Comparison of ENCODE assay signal across 16 mouse cellular contexts in the genomic region with DNA sequence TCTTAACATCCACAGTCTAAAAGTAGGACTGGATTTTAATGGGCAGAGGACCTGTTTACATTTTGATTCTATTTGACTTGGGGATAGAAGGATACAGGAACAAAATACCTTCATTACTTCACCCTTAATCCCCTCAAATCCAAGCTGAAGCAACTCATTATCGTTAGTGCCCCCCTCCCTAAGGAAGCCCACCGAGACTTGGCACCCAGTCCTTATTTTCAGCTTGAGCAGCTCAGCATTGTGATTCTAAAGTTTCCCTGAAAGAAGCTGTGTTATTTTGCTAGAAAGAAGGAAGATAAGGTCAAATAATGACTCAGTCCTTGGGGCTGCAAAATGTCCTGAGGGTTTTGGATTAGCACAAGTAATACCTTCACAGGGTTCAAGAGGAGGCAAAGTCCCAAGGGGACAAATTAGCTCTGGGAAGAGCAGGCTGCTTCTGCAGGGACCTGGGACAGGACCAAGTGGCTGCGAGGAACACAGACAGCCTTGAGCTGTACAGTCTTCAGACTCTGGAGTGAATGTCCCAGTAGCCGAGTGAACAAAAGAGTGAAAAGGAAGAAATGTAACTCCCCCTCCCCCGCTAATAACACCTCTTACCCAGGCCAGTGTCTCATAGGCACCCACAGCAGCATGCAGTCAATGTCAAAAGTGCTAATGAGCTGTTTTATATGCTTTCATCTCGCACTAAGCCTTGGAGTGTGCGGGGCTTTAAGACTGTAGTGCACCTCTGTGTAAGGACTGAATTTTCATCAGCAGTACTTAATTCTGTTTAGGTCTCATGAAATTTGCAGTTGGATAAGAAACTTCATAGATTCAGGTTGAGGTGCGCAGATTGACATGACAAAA.
DNase-seq lines count a peak whose midpoint lies in the region; ATAC-seq and TF ChIP-seq lines count a peak whose summit lies in the region.
"Had no signal": no experiment of that assay in that cellular context is flagged by ENCODE, and none has a peak within 500 bp of the region (broad histone marks: within the 10 kb centered on the region; RNA-seq: fewer than 3 reads in every experiment).

No protein-coding gene starts in this region.

- no peak overlapping the region for H3K4me2 ChIP-seq in embryonic facial prominence, embryonic 11.5 days (ENCODE audit: low read depth, low read length)
- no peak overlapping the region for H3K4me2 ChIP-seq in forebrain, embryonic 16.5 days (ENCODE audit: low read length)
- H3K4me2 ChIP-seq in midbrain, embryonic 15.5 days, result no peak overlapping the region

- no peaks in the 10 kb centered on the region for H3K9me3 ChIP-seq in embryonic facial prominence, embryonic 11.5 days (replicated peaks; ENCODE audit: control insufficient read depth, low read length)
- no peaks in the 10 kb centered on the region for H3K9me3 ChIP-seq in embryonic facial prominence, embryonic 10.5 days
- H3K9me3 ChIP-seq in forebrain, embryonic 16.5 days (ENCODE audit: control insufficient read depth, low read length), result no peaks in the 10 kb centered on the region
- no peaks in the 10 kb centered on the region for H3K9me3 ChIP-seq in midbrain, embryonic 15.5 days

- DNase-seq in embryonic facial prominence, embryonic 11.5 days (ENCODE audit: low spot score), result peak; percentile 13
- no peak for DNase-seq in embryonic facial prominence, embryonic 10.5 days (ENCODE audit: low spot score)
- peak; percentile 91 for DNase-seq in brain, embryonic 14.5 days (ENCODE audit: low read depth)
- DNase-seq in adrenal gland, adult 2 months, result no peak
- no peak for DNase-seq in adrenal gland, postnatal 36 days
- DNase-seq: cerebellum, adult 18-20 months; kidney, postnatal 10 days; layer of hippocampus, adult 9-11 months; lung, adult 2 months; thymus, postnatal 4 days had no signal

- H3K9ac ChIP-seq in embryonic facial prominence, embryonic 11.5 days (replicated peaks; ENCODE audit: low read length), result no peak overlapping the region
- H3K9ac ChIP-seq in forebrain, embryonic 16.5 days (replicated peaks; ENCODE audit: low read depth, low read length), result no peak overlapping the region
- H3K9ac ChIP-seq in midbrain, embryonic 15.5 days, result no peak overlapping the region

- no peaks in the 10 kb centered on the region; the same call in 1 of the 2 replicates for H3K4me1 ChIP-seq in embryonic facial prominence, embryonic 11.5 days (ENCODE audit: control insufficient read depth, insufficient read depth, low read length)
- H3K4me1 ChIP-seq in embryonic facial prominence, embryonic 10.5 days, result peaks cover 14% of the 10 kb centered on the region
- peaks cover 13% of the 10 kb centered on the region for H3K4me1 ChIP-seq in forebrain, embryonic 16.5 days (replicated peaks; ENCODE audit: control insufficient read depth, insufficient read depth, low read length)
- H3K4me1 ChIP-seq in midbrain, embryonic 15.5 days, result peaks cover 13% of the 10 kb centered on the region

- WGBS in embryonic facial prominence, embryonic 11.5 days, result 49% methylated on average over 8 of the region's 8 CpGs
- 53% methylated on average over 8 of the region's 8 CpGs for WGBS in embryonic facial prominence, embryonic 10.5 days
- WGBS in forebrain, embryonic 16.5 days, result 11% methylated on average over 8 of the region's 8 CpGs
- WGBS in midbrain, embryonic 15.5 days, result 22% methylated on average over 8 of the region's 8 CpGs

- TF ChIP-seq POLR2A in brain, embryonic 14.5 days (IDR thresholded peaks at IDR 0.05; ENCODE audit: borderline replicate concordance, extremely low read depth, insufficient read depth, insufficient read length, poor library complexity, severe bottlenecking), result no peak

- no peak for TF ChIP-seq CTCF in brain, embryonic 14.5 days (IDR thresholded peaks at IDR 0.05; ENCODE audit: borderline replicate concordance, extremely low read depth, insufficient read depth, insufficient read length)

- no peaks in the 10 kb centered on the region for H3K36me3 ChIP-seq in embryonic facial prominence, embryonic 11.5 days (replicated peaks; ENCODE audit: control insufficient read depth, insufficient read depth, low read depth, low read length)
- no peaks in the 10 kb centered on the region for H3K36me3 ChIP-seq in embryonic facial prominence, embryonic 10.5 days (replicated peaks)
- no peaks in the 10 kb centered on the region for H3K36me3 ChIP-seq in forebrain, embryonic 16.5 days (ENCODE audit: control insufficient read depth, insufficient read depth)
- no peaks in the 10 kb centered on the region for H3K36me3 ChIP-seq in midbrain, embryonic 15.5 days (replicated peaks)

- no peak overlapping the region for H3K27ac ChIP-seq in embryonic facial prominence, embryonic 11.5 days (replicated peaks; ENCODE audit: low read depth, low read length)
- no peak overlapping the region for H3K27ac ChIP-seq in embryonic facial prominence, embryonic 10.5 days (replicated peaks)
- no peak overlapping the region; the same call in 1 of the 2 replicates for H3K27ac ChIP-seq in forebrain, embryonic 16.5 days (ENCODE audit: low read length)
- 0 out of 2 replicates have a peak overlapping the region, but pooled peaks have one; percentile 13 for H3K27ac ChIP-seq in midbrain, embryonic 15.5 days
- H3K27ac ChIP-seq: macrophage; stomach, postnatal 0 days had no signal

- H3K4me3 ChIP-seq in embryonic facial prominence, embryonic 11.5 days (ENCODE audit: low read depth, low read length), result no peak overlapping the region
- no peak overlapping the region for H3K4me3 ChIP-seq in embryonic facial prominence, embryonic 10.5 days
- no peak overlapping the region for H3K4me3 ChIP-seq in forebrain, embryonic 16.5 days (replicated peaks; ENCODE audit: low read length)
- H3K4me3 ChIP-seq in midbrain, embryonic 15.5 days, result no peak overlapping the region

- H3K27me3 ChIP-seq in embryonic facial prominence, embryonic 11.5 days (ENCODE audit: control insufficient read depth, insufficient read depth, low read length), result no peaks in the 10 kb centered on the region
- H3K27me3 ChIP-seq in embryonic facial prominence, embryonic 10.5 days (replicated peaks; ENCODE audit: low read depth, poor library complexity, severe bottlenecking), result no peaks in the 10 kb centered on the region
- H3K27me3 ChIP-seq in forebrain, embryonic 16.5 days (replicated peaks; ENCODE audit: control insufficient read depth, insufficient read depth, low read length), result no peaks in the 10 kb centered on the region
- no peaks in the 10 kb centered on the region for H3K27me3 ChIP-seq in midbrain, embryonic 15.5 days (replicated peaks)

- no peak; the same call in 1 of the 2 replicates for ATAC-seq in embryonic facial prominence, embryonic 11.5 days (replicated peaks; ENCODE audit: insufficient number of reproducible peaks, low FRiP score, low TSS enrichment, low read depth)
- ATAC-seq in forebrain, embryonic 16.5 days, result peak; percentile 87
- peak; percentile 84 for ATAC-seq in midbrain, embryonic 15.5 days (replicated peaks)
- no peak for ATAC-seq in megakaryocyte, adult 5-6 weeks (ENCODE audit: poor library complexity, severe bottlenecking)
- ATAC-seq: inflammation-experienced regulatory T-cells, adult 6 months had no signal

Comparison
In these comparisons a context has a peak if more than half of its experiments do, and no peak if none do; other contexts are left out.
1. DNase-seq: peak in embryonic facial prominence, embryonic 11.5 days (single experiment) and brain, embryonic 14.5 days (single experiment); none in embryonic facial prominence, embryonic 10.5 days (single experiment), adrenal gland, adult 2 months (single experiment) and adrenal gland, postnatal 36 days (0 of 2).
2. ATAC-seq: peak in forebrain, embryonic 16.5 days (single experiment) and midbrain, embryonic 15.5 days (single experiment); none in embryonic facial prominence, embryonic 11.5 days (single experiment) and megakaryocyte, adult 5-6 weeks (single experiment).